Mouse (Mus musculus): ENCODE data around the gene Car5a.

Gene Car5a

GRCm38 (mm10) chr8:121932668-121933520 is 11.8 kb downstream of the Car5a start:
- DNase-seq: no peak

- DNase-seq: no peak
These were observed 12.6 kb downstream of the Car5a start for GRCm38 (mm10) chr8:121932026-121932667.

GRCm38 (mm10) chr8:121931571-121931970 is 13.1 kb downstream of the Car5a start:
- no peak for DNase-seq

GRCm38 (mm10) chr8:121930047-121930446 is 14.7 kb downstream of the Car5a start:
- DNase-seq: no peak

GRCm38 (mm10) chr8:121927316-121927715 is 17.4 kb downstream of the Car5a start:
- peak in 1 of 2 experiments; percentile 67 for DNase-seq

GRCm38 (mm10) chr8:121926266-121926665 is 18.4 kb downstream of the Car5a start:
- DNase-seq: no peak

- DNase-seq: peak in 1 of 2 experiments; percentile 81
These were observed 19.1 kb downstream of the Car5a start for GRCm38 (mm10) chr8:121925624-121926023.

- no peak for DNase-seq
These were observed 20.0 kb downstream of the Car5a start for GRCm38 (mm10) chr8:121924681-121925080.

GRCm38 (mm10) chr8:121922101-121922500 is 22.6 kb downstream of the Car5a start:
- peak in 1 of 2 experiments; percentile 18 for DNase-seq

GRCm38 (mm10) chr8:121921582-121921981 is 23.1 kb downstream of the Car5a start:
- DNase-seq: no peak

- no peak for DNase-seq
These were observed 25.0 kb downstream of the Car5a start for GRCm38 (mm10) chr8:121919731-121920130.

GRCm38 (mm10) chr8:121919158-121919557 is 25.5 kb downstream of the Car5a start:
- no peak for DNase-seq

GRCm38 (mm10) chr8:121913378-121913777 is 31.3 kb downstream of the Car5a start:
- DNase-seq: no peak

- DNase-seq: no peak
These were observed 31.9 kb downstream of the Car5a start for GRCm38 (mm10) chr8:121912831-121913230.

GRCm38 (mm10) chr8:121911987-121912386 is 32.7 kb downstream of the Car5a start:
- DNase-seq: no peak

- no peak for DNase-seq
These were observed 33.3 kb downstream of the Car5a start for GRCm38 (mm10) chr8:121911400-121911799.

GRCm38 (mm10) chr8:121909663-121910062 is 35.0 kb downstream of the Car5a start:
- DNase-seq: peak in 1 of 2 experiments; percentile 78

GRCm38 (mm10) chr8:121909148-121909541 is 35.6 kb downstream of the Car5a start:
- DNase-seq: no peak

GRCm38 (mm10) chr8:121908378-121909147 is 36.1 kb downstream of the Car5a start:
- no peak for DNase-seq

- peak; percentile 92 to 94 for DNase-seq
These were observed 37.0 kb downstream of the Car5a start, which contains the start of gene Slc7a5 for GRCm38 (mm10) chr8:121907587-121908248. TSS of gene Slc7a5 (minus strand) at chr8:121907694.

- DNase-seq: no peak
These were observed 37.9 kb downstream of the Car5a start for GRCm38 (mm10) chr8:121906542-121907512.
